In genomic region chr16:45684815-45685214, GRCm38 (mm10) we compare ENCODE assay signal across 9 mouse cellular contexts. TPM values are rescaled to one million over a fixed set of nuclear protein-coding genes. Genes with fewer than 3 reads are reported as not detected.
A peak's percentile ranks its signal among the peaks of the same experiment; 100 is the strongest.
DNase-seq lines count a peak whose midpoint lies in the region; ATAC-seq and TF ChIP-seq lines count a peak whose summit lies in the region.
"Had no signal": no experiment of that assay in that cellular context is flagged by ENCODE, and none has a peak within 500 bp of the region (broad histone marks: within the 10 kb centered on the region; RNA-seq: fewer than 3 reads in every experiment).

No protein-coding gene starts in this region.

- peak; percentile 82 to 97 for TF ChIP-seq CTCF in CH12.LX (conservative IDR thresholded peaks at IDR 0.05 in 1 of 2, IDR thresholded peaks at IDR 0.05 in 1 of 2; ENCODE audit: low read depth in 2 of 2, low read length in 2 of 2)
- peak; percentile 85 for TF ChIP-seq CTCF in brain, embryonic 14.5 days (IDR thresholded peaks at IDR 0.05; ENCODE audit: borderline replicate concordance, extremely low read depth, insufficient read depth, insufficient read length)

- dilution Hi-C loops in CH12.LX (cut with MboI; ENCODE audit: extremely low pct_ligation_motif_present, extremely low pct_unique_long_range_greater_than_20kb, low sequenced_read_pairs): no loop called here

- no peaks in the 10 kb centered on the region for H3K4me1 ChIP-seq in heart, embryonic 11.5 days (ENCODE audit: control insufficient read depth, insufficient read depth, low read length)
- peaks cover 0 to 2% of the 10 kb centered on the region in 2 experiments; a peak in 1 of 4 replicates for H3K4me1 ChIP-seq in CH12.LX (ENCODE audit: control insufficient read depth in 1 of 2, insufficient read depth in 2 of 2)
- no peaks in the 10 kb centered on the region for H3K4me1 ChIP-seq in forebrain, embryonic 15.5 days
- H3K4me1 ChIP-seq: embryonic facial prominence, embryonic 12.5 days had no signal

- no peak overlapping the region for H3K4me3 ChIP-seq in heart, embryonic 11.5 days (ENCODE audit: low read depth, low read length)
- H3K4me3 ChIP-seq in CH12.LX (replicated peaks in 1 of 3; ENCODE audit: low read depth in 2 of 3, low read length in 2 of 3, poor library complexity in 1 of 3): no peak overlapping the region
- H3K4me3 ChIP-seq in forebrain, embryonic 15.5 days: no peak overlapping the region
- H3K4me3 ChIP-seq: embryonic facial prominence, embryonic 12.5 days had no signal

- WGBS in heart, embryonic 11.5 days (ENCODE audit: insufficient replicate concordance): 13% methylated on average over 8 of the region's 8 CpGs
- 17% methylated on average over 8 of the region's 8 CpGs for WGBS in forebrain, embryonic 15.5 days

- no peaks in the 10 kb centered on the region for H3K27me3 ChIP-seq in heart, embryonic 11.5 days (ENCODE audit: control insufficient read depth, insufficient read depth, low read length)
- H3K27me3 ChIP-seq in CH12.LX (replicated peaks): no peaks in the 10 kb centered on the region
- no peaks in the 10 kb centered on the region for H3K27me3 ChIP-seq in forebrain, embryonic 15.5 days
- H3K27me3 ChIP-seq: embryonic facial prominence, embryonic 12.5 days had no signal

- no peak overlapping the region for H3K4me2 ChIP-seq in heart, embryonic 11.5 days
- H3K4me2 ChIP-seq in CH12.LX (ENCODE audit: insufficient read depth, low read depth, poor library complexity, severe bottlenecking): no peak overlapping the region; the same call in 1 of the 2 replicates
- H3K4me2 ChIP-seq in forebrain, embryonic 15.5 days (replicated peaks): no peak overlapping the region
- H3K4me2 ChIP-seq: embryonic facial prominence, embryonic 12.5 days had no signal

- H3K36me3 ChIP-seq in heart, embryonic 11.5 days (ENCODE audit: control insufficient read depth, insufficient read depth, low read length): no peaks in the 10 kb centered on the region
- no peaks in the 10 kb centered on the region for H3K36me3 ChIP-seq in CH12.LX (replicated peaks in 1 of 2; ENCODE audit: control insufficient read depth in 1 of 2, insufficient read depth in 1 of 2, low read length in 1 of 2)
- no peaks in the 10 kb centered on the region for H3K36me3 ChIP-seq in forebrain, embryonic 15.5 days
- H3K36me3 ChIP-seq: embryonic facial prominence, embryonic 12.5 days had no signal

- DNase-seq in heart, adult 9 months (ENCODE audit: low spot score in 2 of 2): peak; percentile 6 to 51
- peak; percentile 71 for DNase-seq in CH12.LX (ENCODE audit: extremely low read depth)
- DNase-seq in brain, embryonic 14.5 days (ENCODE audit: low read depth): peak; percentile 72
- DNase-seq in kidney, postnatal 14 days: peak; percentile 80
- DNase-seq in lung, postnatal 14 days: peak; percentile 84
- DNase-seq in spleen, postnatal 36 days (ENCODE audit: low spot score in 2 of 2): peak; percentile 9

- no peak overlapping the region for H3K27ac ChIP-seq in heart, embryonic 11.5 days (ENCODE audit: low read depth, low read length)
- H3K27ac ChIP-seq in CH12.LX (ENCODE audit: insufficient read depth, low read depth): no peak overlapping the region
- no peak overlapping the region for H3K27ac ChIP-seq in forebrain, embryonic 15.5 days (replicated peaks)
- H3K27ac ChIP-seq: embryonic facial prominence, embryonic 12.5 days had no signal

- no peaks in the 10 kb centered on the region for H3K79me2 ChIP-seq in CH12.LX (replicated peaks; ENCODE audit: control insufficient read depth, extremely low read depth, insufficient read depth, poor library complexity, severe bottlenecking)

- TF ChIP-seq EP300 in CH12.LX (IDR thresholded peaks at IDR 0.05; ENCODE audit: low read length): no peak

- TF ChIP-seq RAD21 in CH12.LX (IDR thresholded peaks at IDR 0.05; ENCODE audit: low read depth, low read length): peak; percentile 92

- TF ChIP-seq POLR2A in CH12.LX (IDR thresholded peaks at IDR 0.05; ENCODE audit: low read depth, low read length): no peak
- TF ChIP-seq POLR2A in brain, embryonic 14.5 days (IDR thresholded peaks at IDR 0.05; ENCODE audit: borderline replicate concordance, extremely low read depth, insufficient read depth, insufficient read length, poor library complexity, severe bottlenecking): no peak

- H3K9me3 ChIP-seq in heart, embryonic 11.5 days (replicated peaks; ENCODE audit: control insufficient read depth, low read length): no peaks in the 10 kb centered on the region
- H3K9me3 ChIP-seq in CH12.LX (replicated peaks; ENCODE audit: low read length): no peaks in the 10 kb centered on the region
- H3K9me3 ChIP-seq in forebrain, embryonic 15.5 days: no peaks in the 10 kb centered on the region
- H3K9me3 ChIP-seq: embryonic facial prominence, embryonic 12.5 days had no signal

- no peak for ATAC-seq in heart, embryonic 11.5 days (replicated peaks; ENCODE audit: insufficient number of reproducible peaks, low FRiP score, low TSS enrichment)
- ATAC-seq in forebrain, embryonic 15.5 days (replicated peaks): peak; percentile 51; the same call in 1 of the 2 replicates

- in situ Hi-C loops in CH12.LX (cut with MboI; ENCODE audit: low pct_ligation_motif_present, low pct_unique_long_range_greater_than_20kb, low sequenced_read_pairs): no loop called here

- H3K9ac ChIP-seq in heart, embryonic 11.5 days (ENCODE audit: low read depth, low read length): no peak overlapping the region
- no peak overlapping the region for H3K9ac ChIP-seq in CH12.LX (ENCODE audit: insufficient read depth, low read depth)
- no peak overlapping the region for H3K9ac ChIP-seq in forebrain, embryonic 15.5 days (replicated peaks)
- H3K9ac ChIP-seq: embryonic facial prominence, embryonic 12.5 days had no signal

TF ChIP-seq in CH12.LX, 34 proteins besides CTCF, POLR2A, EP300 and RAD21:
- no peak for TF ChIP-seq MEF2A (IDR thresholded peaks at IDR 0.05; ENCODE audit: borderline replicate concordance, low read depth, low read length)
- TF ChIP-seq GABPA (IDR thresholded peaks at IDR 0.05; ENCODE audit: insufficient replicate concordance, low read depth, low read length): no peak
- TF ChIP-seq MAZ (IDR thresholded peaks at IDR 0.05; ENCODE audit: low read depth, low read length): no peak
- TF ChIP-seq UBTF (IDR thresholded peaks at IDR 0.05; ENCODE audit: low read depth, low read length): no peak
- peak; percentile 65 for TF ChIP-seq ZNF384 (IDR thresholded peaks at IDR 0.05; ENCODE audit: low read depth, low read length)
- TF ChIP-seq ZC3H11A (IDR thresholded peaks at IDR 0.05; ENCODE audit: low read depth, low read length): peak; percentile 58; the same call in 1 of the 2 replicates
- TF ChIP-seq ELF1 (IDR thresholded peaks at IDR 0.05; ENCODE audit: low read depth, low read length): no peak
- TF ChIP-seq IRF4 (IDR thresholded peaks at IDR 0.05; ENCODE audit: low read depth, low read length): 0 out of 2 replicates have a peak, but pooled peaks have one; percentile 39
- TF ChIP-seq SIN3A (IDR thresholded peaks at IDR 0.05; ENCODE audit: low read length): no peak
- peak; percentile 15; the same call in 1 of the 2 replicates for TF ChIP-seq USF1 (IDR thresholded peaks at IDR 0.05; ENCODE audit: low read depth, low read length)
- TF ChIP-seq ETS1 (conservative IDR thresholded peaks at IDR 0.05; ENCODE audit: low read depth, low read length): no peak
- TF ChIP-seq CHD2 (IDR thresholded peaks at IDR 0.05; ENCODE audit: low read length): no peak
- TF ChIP-seq SMC3 (IDR thresholded peaks at IDR 0.05; ENCODE audit: low read depth, low read length): peak; percentile 84
- 0 out of 2 replicates have a peak, but pooled peaks have one; percentile 12 for TF ChIP-seq JUND (conservative IDR thresholded peaks at IDR 0.05; ENCODE audit: low read depth, low read length)
- TF ChIP-seq CHD1 (IDR thresholded peaks at IDR 0.05; ENCODE audit: low read depth, low read length): no peak
- no peak for TF ChIP-seq MAX (IDR thresholded peaks at IDR 0.05; ENCODE audit: low read length)
- no peak for TF ChIP-seq RCOR1 (conservative IDR thresholded peaks at IDR 0.05; ENCODE audit: low read depth, low read length)
- TF ChIP-seq HCFC1 (IDR thresholded peaks at IDR 0.05; ENCODE audit: low read depth, low read length): no peak

RNA-seq across cellular contexts. Expression of gene Tmprss7, which starts 8.6 kb away (rescaled TPM):
- 0.09 and 0.31 TPM in 2 replicates for polyA plus RNA-seq in heart, embryonic 11.5 days (2014; fragmentation: Nextera tagmentation; extraction: Ambion mirVana)
- total RNA-seq in CH12.LX (2012; rRNA removed): not detected in 2 replicates
- total RNA-seq in CH12.LX (2014; rRNA removed): not detected in 2 replicates
- polyA plus RNA-seq in CH12.LX (2012; ENCODE audit: insufficient read length, low read depth): not detected in 2 replicates
- 1.5 and 2.2 TPM in 2 replicates for polyA plus RNA-seq in brain, embryonic 14.5 days (2012; rRNA removed)
- 0.39 and 0.65 TPM in 2 replicates for polyA plus RNA-seq in forebrain, embryonic 15.5 days (2015; fragmentation: Nextera tagmentation; extraction: Ambion mirVana)

RNA-seq across cellular contexts. Expression of gene BC016579, which starts 30.9 kb away (rescaled TPM):
- 0.17 and 0.19 TPM in 2 replicates for polyA plus RNA-seq in heart, embryonic 11.5 days (2014; fragmentation: Nextera tagmentation; extraction: Ambion mirVana)
- total RNA-seq in CH12.LX (2012; rRNA removed): not detected in 2 replicates
- total RNA-seq in CH12.LX (2014; rRNA removed): not detected in 2 replicates
- polyA plus RNA-seq in CH12.LX (2012; ENCODE audit: insufficient read length, low read depth): not detected in 2 replicates
- 0.22 and 0.30 TPM in 2 replicates for polyA plus RNA-seq in brain, embryonic 14.5 days (2012; rRNA removed)
- polyA plus RNA-seq in forebrain, embryonic 15.5 days (2015; fragmentation: Nextera tagmentation; extraction: Ambion mirVana): 0.08 TPM in 1 of 2 replicates, not detected in the other
- polyA plus RNA-seq: embryonic facial prominence, embryonic 12.5 days had no signal

RNA-seq across cellular contexts. Expression of gene Tagln3, which starts 39.6 kb away (rescaled TPM):
- 16.3 and 18.3 TPM in 2 replicates for polyA plus RNA-seq in heart, embryonic 11.5 days (2014; fragmentation: Nextera tagmentation; extraction: Ambion mirVana)
- total RNA-seq in CH12.LX (2012; rRNA removed) (0.17 and 0.21 TPM in 2 replicates), CH12.LX (2014; rRNA removed) (0.19 TPM in 1 of 2 replicates, not detected in the other)
- 0.69 and 0.79 TPM in 2 replicates for polyA plus RNA-seq in CH12.LX (2012; ENCODE audit: insufficient read length, low read depth)
- 403 and 481 TPM in 2 replicates for polyA plus RNA-seq in brain, embryonic 14.5 days (2012; rRNA removed)
- 490 and 501 TPM in 2 replicates for polyA plus RNA-seq in forebrain, embryonic 15.5 days (2015; fragmentation: Nextera tagmentation; extraction: Ambion mirVana)

RNA-seq across cellular contexts. Expression of gene Abhd10, which starts 57.9 kb away (rescaled TPM):
- polyA plus RNA-seq in heart, embryonic 11.5 days (2014; fragmentation: Nextera tagmentation; extraction: Ambion mirVana): 28.7 and 29.3 TPM in 2 replicates
- 13.8 and 14.1 TPM in 2 replicates for total RNA-seq in CH12.LX (2012; rRNA removed)
- 19.3 and 20.1 TPM in 2 replicates for total RNA-seq in CH12.LX (2014; rRNA removed)
- polyA plus RNA-seq in CH12.LX (2012; ENCODE audit: insufficient read length, low read depth): 18.2 and 20.5 TPM in 2 replicates
- 29.3 and 34.5 TPM in 2 replicates for polyA plus RNA-seq in brain, embryonic 14.5 days (2012; rRNA removed)
- polyA plus RNA-seq in forebrain, embryonic 15.5 days (2015; fragmentation: Nextera tagmentation; extraction: Ambion mirVana): 39.8 and 43.3 TPM in 2 replicates

Comparison
In these comparisons a context has a peak if more than half of its experiments do, and no peak if none do; other contexts are left out.
1. DNase-seq: peak in every context shown above with its lines; median percentile 84 in lung, postnatal 14 days; 80 in kidney, postnatal 14 days; 72 in brain, embryonic 14.5 days; 71 in CH12.LX; 28 in heart, adult 9 months; 9 in spleen, postnatal 36 days.
2. RNA of gene Tagln3, which starts 39.6 kb away (polyA plus RNA-seq): 490 to 501 TPM in forebrain, embryonic 15.5 days and 403 to 481 TPM in brain, embryonic 14.5 days; 16.3 to 18.3 TPM in heart, embryonic 11.5 days and 0.69 to 0.79 TPM in CH12.LX; every median in the first group is over 10 times any median in the second.